Mouse (Mus musculus) urinary bladder, adult 18-20 months (tissue): ENCODE results near the gene Hscb.
"Not testable (repeated sequence)": the region's sequence is repeated elsewhere in the genome, so short reads cannot be mapped to it uniquely, and the experiment has no call there.

Experiments
- DNase-seq, 2 experiments: peaks; one replicate each; pipeline ENCODE4 v3.0.0; 2022; ENCODE audit warnings: low spot score in 2 of 2, mixed read lengths in 2 of 2

Gene Hscb

DNA sequence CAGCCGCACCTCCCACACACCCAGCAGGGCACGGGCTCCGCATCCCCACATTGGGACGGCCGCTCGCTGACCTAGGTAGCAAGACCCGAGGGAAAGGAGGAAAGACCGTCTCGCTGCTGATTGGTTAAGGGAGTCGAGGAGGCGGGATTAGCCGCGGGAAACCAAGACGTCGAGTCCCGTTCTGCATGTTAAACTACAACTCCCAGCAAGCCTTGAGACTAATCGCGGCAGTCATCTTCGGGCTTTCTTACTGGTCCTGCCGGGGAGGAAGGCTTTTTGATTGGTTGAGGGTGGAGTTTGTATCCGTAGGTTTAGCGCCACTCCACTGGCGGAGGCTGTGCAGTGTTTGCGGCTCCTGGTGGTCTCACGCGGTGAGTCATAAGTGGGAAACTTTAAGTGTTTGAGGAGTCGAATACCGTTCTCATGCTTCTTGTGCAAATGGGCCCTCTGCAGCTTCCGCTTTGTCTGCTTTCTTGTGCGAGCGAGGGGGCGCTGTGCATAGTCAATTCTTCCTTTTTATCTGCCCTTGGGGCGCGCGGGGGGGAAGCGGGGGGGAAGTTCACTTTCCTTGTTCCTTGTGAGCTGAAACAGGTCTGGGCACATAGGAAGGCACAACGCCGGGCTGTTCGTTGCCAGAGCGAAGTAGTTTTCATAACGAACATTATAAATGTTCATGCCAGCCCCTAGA is at the start of gene Hscb, which contains the start of gene Chek2:
Hscb (minus strand) TSS at position 100 of the 688 bp plus-strand sequence.
Chek2 (plus strand) TSS at position 302 of the 688 bp plus-strand sequence.
- DNase-seq, result peak; percentile 93 to 96

DNA sequence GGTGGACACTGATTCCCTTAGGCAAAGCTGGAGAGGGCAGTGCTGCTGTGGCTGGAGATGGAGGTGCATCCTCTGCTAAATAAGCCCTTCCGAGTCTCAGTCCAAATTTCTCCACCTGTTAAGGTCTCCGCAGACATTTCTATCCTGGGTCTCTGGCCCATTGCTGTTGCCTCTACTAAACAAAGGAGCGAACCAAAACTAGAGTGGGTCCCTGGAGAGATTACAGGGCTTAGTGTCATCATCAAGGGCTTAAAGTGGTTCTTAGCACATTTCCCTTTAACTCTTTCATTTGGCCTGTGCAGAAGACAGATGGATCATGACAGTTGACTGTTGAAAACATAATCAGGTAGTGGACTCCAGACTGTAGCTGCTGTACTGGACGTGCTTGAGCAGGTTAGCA is 49.0 kb upstream of the Hscb start:
- no peak for DNase-seq

DNA sequence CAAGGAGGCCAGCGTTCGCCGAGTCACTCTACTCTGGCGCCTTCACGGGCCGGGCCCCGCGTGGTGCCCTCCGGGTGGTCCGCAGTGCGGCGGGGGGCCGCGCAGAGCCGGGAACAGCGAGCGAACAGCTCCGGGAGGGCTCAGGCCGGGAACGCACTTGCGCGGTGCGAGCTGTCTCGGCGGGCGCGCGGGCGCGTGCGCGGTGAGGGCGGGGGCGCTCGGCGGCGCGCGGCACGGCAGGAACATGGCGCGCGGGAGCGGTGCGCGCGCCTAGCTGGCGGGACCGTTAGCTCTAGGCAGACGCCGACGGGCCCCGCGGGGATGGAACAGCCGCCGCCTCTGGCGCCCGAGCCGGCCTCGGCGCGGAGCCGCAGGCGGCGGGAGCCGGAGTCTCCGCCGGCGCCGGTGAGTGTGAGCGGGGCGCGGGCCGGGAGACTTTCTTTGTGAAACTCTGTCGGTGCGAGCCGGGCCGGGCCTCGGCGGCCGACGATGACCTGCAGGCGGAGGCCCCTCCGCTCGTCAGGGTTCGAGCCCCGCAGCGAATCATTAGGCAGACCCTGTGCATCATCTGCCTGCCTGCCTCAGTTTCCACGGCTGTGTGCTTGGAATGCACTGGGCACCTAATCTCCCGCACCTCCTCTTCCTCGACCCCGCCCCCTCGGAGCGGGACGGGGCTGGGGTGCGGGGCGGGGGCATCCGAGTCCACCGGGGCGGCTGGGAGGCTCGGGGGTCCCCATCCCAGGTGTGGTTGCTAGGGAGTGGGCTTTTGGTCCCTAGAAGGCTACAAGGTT is 40.2 kb upstream of the Hscb start, which contains the start of gene Ttc28:
Ttc28 (plus strand) TSS at position 220 of the 791 bp plus-strand sequence.
- peak; percentile 78 to 82 for DNase-seq

DNA sequence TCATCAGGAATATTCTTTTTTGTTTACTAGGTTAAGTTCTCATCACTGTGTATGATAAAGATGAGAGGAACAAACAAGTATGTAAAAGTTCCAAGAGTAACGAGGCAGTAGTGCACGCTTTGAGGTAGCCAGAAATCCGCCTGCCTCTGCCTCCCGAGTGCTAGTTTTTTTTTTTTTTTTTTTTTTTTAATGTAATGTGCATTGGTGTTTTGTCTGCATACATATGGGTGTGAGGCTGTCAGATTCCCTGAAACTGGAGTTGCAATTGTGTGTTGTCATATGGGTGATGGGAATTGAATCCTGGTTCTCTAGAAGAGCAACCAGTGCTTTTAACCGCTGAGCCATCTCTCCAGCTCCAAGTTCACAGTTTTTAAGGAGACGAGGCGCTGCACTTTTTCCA is 39.5 kb upstream of the Hscb start:
- DNase-seq, result no peak

DNA sequence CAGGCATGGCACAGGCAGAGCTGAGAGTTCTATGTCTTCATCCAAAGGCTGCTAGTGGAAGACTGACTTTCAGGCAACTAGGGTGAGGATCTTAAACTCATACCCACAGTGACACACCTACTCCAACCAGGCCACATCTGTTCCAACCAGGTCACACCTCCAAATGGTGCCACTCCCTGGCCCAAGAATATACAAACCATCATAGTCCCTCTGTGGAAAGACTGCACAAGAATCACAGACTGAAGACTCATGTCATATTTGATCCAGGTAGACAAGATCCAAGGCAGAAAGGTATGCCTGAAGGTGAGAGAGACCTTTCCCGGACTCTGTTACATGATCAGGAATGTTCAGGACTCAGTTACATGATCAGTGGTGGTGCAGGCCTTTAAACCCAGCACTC is 38.9 kb upstream of the Hscb start:
- DNase-seq, result not testable (repeated sequence)

DNA sequence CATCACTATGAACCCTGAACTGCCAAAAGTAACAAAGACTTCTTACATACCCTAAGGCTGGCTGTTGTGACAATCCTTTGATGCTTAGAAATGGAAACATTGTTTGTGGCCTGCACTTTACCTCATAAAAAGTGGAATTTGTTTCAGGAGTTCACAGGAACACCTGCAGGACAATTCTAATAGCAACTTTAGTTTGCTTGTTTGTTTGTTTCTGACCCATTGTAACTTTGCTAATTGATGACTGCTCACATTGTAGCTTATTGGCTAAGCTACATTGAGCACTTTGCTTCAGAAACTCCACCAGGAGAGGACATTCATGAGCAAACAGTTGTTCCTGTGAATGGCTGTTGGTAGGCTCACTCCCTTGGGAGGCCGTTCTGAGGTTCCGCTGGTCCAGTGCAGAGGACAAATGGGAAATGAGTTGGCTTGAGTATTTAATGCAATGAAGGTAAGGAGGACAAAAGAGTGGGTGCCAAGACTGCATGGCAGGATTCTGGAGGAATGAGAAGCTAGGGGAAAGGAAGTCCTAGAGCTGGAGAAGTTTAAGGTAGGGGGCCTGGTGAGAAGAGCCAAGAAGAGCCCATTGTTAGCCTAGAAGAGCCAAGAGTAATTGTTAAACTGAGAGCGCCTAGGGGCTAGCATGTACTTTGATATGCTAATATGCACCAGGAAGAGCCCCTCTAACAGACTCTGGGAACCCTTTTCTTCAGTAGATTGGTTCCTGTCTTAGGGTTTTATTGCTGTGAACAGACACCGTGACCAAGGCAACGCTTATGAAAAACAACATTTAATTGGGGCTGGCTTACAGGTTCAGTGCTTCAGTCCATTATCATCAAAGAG is 38.3 kb upstream of the Hscb start:
- DNase-seq, result no peak

DNA sequence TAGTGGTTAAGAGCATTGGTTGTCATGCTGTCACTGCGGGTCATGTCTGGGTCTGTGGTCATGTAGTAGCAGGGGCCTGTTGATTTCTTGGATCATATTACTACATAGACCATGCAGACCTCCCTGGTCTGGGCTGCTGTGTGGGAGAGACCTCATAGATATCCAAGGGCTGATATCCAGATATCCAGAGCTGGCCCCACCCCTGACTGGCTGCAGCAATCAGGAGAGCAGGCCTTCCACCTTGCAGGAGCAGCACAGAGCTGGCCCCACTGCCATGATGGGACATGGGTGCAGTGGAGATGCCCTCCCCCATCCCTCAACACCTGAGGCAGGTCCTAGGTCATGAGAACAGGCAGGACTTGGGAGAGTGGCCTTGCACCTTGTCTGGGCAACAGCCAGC is 35.7 kb upstream of the Hscb start:
- DNase-seq, result no peak

DNA sequence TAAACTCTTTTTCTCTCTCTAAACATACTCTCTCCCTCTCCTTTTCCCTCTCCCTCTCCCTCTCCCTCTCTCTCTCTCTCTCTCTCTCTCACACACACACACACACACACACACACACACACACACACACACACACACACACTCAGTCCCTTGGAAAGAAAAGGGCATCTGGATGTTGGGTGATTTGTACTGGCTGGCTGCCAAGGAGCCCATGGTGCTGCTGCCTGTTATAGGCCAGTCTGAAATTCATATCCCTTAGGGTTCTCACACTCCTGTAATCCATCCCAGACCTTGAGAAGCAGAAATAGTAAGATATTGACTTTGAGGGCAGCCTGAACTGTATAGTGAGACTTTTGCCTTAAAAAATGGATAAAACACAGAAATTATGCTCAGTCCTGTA is 35.1 kb upstream of the Hscb start:
- DNase-seq, result no peak

DNA sequence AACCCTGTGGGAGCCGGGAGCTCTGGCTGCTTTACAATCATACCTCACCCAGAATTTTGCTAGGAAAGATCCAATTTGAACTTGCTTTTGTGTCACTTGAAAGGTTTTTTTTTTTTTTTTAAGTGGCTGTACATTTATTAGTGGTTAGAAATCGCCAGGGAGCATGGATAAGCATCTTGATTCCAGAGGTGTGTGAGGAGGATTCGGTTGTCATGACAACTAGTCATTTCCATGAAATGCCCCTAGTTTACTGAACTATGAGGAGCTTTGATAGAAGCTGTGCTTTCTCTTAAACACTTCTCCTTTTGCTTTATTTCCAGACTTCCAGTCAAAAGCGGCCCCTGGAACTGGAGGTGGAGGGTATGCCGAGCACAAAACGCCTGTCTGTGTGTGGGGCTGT is 33.6 kb upstream of the Hscb start:
- no peak for DNase-seq

DNA sequence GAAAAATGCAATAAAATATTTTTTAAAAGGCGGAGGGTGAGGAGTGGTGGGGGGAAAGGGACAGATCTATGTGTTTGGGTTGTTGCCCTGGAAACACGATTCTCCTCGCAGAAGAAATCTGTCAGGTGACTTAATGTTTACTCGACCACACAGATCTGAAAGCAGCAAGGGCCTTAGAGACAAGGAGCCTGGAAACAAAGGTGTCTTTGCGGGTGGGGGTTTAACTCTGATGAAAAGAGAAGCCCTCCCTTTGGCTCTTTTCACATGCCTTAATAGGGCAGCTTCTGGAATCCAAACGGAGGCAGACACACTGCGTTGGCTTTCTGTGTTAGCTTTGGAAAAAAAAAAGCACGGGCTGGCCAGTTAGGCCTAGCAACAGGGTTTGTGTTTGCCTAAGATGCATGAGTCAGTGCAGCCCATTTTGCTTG is 29.7 kb upstream of the Hscb start:
- DNase-seq, result peak; percentile 42 to 45

DNA sequence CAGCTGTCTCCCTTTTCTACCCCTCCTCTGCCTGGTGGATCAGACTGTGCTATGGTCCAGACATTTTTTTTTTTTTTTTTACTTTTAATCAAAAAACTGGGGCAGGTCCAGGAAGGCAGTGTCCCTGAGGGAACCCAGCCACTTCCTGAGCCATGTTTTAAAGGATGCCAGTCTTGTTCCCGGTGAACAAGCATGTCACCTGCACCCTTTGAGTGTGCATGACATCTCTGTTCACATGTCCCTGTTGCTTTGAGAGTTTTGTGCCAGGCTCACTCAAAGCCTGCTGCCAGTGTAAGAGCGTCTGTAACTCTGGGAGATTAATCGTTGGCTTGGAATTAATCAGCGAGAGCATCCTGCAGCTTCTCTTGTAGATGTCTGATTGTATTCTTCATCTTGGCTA is 28.9 kb upstream of the Hscb start:
- no peak for DNase-seq

DNA sequence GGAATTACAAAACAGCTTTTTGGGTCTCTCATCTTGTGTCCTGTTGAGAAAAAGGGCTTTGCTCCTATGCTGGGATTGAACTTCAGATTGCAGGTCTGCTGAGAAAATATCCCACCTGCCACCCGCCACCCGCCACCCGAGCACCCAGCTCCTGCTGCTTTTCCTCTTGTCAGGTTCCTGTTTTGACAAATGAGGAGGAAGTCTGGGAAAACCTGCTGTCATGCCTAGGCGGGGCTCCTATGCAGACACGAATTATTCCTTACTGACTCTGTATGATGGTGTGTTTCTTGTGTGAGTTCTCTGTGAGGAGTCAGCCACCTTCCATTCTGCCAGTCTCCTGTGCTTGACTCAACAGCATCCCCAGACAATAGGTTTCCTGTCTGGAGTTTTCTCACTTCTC is 20.9 kb upstream of the Hscb start:
- no peak for DNase-seq

DNA sequence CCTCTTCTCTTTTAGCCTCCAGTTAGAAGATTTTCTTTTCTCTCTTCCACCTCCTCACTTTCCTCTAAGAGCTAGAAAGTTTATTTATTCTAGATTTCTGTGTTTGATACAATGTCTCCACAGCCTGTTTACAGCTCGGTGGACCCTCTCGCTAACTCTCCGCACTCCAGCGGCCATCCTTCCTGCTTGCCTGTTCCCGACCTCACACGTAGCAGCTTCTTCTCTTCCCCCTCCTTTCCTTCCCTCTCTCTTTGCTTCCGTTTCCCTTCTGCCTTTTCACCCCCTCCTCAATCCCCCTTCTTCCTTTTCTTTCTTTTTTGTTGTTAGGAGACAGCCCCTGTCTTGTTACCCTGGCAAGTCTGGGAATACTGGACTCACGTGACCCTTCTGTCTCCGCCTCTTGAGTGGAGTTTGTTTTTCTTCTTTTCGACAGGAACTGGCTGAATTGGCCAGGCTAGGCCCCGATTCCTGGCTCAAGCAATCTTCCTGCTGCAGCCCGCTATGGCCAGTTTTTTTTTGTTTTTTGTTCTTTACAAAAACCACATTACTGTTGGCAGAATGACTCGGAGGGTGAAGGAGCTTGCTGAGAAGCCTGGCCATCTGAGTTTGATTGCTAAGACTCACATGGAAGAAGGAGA is 19.6 kb upstream of the Hscb start:
- DNase-seq, result peak; percentile 20 to 49

DNA sequence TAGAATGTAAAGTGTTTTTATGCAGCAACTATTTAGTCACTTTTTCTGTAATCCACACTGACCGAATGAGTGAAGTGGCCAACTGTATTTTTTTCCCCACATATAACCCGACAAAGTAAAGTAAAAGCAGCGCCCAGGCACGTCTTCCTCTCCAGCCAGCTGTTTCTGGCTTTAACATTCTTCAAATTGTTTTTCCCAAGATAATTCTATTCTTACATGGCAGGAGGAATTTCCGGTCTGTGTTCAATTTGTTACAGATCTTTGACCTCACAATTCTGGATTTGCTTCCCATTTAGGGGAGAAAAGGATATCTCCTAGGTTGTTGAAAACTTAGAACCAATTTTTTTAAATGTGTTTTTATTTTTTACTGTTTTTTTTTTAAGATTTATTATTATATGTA is 17.5 kb upstream of the Hscb start:
- DNase-seq, result no peak

DNA sequence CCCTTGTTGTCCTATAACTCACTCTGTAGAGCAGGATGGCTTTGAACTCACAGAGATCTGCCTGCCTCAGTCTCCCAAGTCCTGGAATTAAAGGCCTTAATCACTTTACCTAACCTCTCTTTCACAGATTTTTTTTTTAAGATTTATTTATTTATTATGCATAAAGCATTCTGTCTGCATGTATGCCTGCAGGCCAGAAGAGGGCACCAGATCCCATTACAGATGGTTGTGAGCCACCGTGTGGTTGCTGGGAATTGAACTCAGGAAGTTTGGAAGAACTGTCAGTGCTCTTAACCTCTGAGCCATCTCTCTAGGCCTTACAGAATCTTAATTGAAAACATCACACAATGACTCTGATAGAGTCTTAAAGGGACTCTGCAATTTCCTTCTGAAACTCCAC is 13.4 kb upstream of the Hscb start:
- no peak for DNase-seq

DNA sequence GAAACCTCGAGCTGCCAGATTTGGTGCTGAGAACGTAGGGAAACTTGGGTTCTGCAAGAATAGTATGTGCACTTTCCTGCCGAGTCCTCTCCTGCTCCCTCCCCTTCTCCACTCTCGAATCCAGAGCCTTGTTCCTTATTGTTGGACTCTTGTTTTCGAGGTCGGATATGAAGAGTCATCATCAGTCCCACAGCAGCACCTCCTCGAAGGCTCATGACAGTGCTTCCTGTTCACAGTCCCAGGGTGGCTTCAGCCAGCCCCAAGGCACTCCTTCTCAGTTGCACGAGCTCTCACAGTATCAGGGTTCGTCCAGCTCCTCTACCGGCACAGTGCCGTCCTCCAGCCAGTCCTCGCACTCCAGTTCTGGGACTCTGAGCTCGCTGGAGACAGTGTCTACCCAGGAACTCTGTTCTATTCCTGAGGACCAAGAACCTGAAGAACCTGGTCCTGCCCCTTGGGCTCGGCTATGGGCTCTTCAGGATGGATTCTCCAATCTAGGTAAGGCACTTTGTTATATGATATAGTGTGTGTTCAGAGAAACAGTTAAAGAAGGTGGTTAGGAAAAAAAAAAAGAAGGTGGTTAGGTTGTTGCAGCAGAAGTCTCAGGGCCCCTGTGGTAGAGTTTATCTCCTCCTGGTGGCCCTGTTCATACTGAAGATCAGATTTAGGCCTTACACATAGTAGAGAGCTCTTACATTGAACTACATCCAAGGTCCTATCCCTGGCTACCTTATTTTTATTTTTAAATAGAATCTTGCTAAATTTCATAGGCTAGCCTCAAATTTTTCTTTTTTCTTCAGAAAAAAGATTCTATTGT is 1.7 kb upstream of the Hscb start:
- no peak for DNase-seq

DNA sequence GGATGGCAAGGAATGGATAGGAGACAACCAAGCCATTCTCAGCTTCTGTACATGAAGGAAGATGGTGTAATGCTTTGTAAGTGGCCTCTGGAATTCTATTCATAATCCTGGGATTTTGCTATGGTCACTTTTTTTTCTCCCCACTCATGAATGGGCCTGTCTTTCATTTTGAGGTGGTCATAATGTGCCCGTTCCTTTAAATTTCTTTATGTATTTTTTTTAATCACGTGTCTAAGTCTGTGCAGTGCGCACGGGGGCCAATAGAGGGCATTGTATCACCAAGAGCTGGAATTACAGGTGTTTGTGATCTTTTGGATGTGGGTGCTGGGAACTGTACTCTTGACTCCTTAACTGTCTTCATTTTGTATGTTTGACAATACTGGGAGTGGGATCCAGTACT is 888 bp upstream of the Hscb start:
- DNase-seq, result peak in 1 of 2 experiments; percentile 29

DNA sequence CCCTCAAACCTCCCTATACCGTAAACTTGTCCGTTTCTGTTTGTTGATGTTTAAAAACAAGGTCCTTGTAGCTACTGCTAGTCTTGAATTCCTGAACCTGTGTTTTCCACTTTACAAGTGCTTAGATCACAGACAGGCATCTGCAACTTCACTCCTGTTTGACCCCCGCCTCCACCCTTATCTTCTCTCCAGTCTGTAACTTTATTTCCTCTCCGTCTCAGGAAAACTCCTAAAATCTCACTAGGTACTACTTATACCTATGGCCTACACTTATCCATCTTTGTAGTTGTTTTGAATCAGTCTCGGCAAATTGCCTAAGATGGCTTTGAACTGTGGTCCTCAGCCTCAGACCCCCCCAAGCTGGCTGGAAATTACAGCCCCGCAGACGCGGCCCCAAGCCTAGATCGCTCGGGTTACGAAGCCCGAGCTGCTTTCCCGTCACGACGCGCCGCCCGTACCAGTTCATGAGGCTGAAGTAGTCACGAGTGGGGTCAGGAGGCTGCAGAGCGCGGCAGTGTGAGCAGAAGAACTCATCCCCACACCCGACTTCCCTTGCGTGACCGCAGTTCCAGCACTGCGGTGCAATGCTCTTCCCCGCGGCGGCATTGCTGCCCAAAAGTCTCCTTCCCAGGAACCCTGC is 419 bp downstream of the Hscb start:
- no peak for DNase-seq

DNA sequence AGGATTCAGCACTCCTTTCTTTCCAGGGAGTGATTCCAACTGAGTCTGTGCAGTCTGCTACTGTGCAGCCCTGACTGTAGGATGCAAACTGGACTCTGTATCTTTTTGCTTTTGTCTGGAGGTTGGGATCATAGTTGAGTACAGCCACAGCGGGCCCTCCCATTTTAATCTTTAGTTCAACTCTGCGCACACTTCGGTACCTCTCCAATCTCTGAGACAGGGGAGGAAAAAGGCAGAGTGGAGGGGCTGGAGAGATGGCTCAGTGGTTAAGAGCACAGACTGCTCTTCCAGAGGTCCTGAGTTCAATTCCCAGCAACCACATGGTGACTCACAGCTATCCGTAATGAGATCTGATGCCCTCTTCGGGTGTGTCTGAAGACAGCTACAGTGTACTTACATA is 1.6 kb downstream of the Hscb start:
- DNase-seq, result not testable (repeated sequence)

DNA sequence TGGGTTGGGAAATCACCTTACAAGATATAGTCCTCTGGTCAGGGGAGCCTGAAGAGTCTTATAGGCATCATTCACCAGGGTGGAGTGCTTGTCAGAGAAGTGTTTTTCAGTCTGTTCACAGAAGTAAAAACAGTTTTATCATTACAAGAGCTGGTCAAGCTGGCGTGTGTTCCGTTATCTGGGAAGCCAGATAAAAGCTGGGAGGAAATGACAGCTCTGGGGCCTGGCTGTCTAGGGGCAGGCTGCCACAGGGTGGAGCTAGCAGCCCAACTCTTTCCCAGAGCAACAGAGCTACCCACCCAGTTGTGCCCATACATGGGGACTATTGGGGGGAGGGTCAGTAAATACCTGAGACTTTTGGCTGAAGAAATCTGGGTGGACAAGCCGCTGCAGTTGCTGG is 3.6 kb downstream of the Hscb start:
- peak in 1 of 2 experiments; percentile 17 for DNase-seq
